Mouse (Mus musculus): ENCODE measurements around the gene Irf2. TPM values are rescaled to one million over a fixed set of nuclear protein-coding genes. Genes with fewer than 3 reads are reported as not detected.

Gene Irf2
- polyA plus RNA-seq, 1 experiment: 10.1 TPM

DNA sequence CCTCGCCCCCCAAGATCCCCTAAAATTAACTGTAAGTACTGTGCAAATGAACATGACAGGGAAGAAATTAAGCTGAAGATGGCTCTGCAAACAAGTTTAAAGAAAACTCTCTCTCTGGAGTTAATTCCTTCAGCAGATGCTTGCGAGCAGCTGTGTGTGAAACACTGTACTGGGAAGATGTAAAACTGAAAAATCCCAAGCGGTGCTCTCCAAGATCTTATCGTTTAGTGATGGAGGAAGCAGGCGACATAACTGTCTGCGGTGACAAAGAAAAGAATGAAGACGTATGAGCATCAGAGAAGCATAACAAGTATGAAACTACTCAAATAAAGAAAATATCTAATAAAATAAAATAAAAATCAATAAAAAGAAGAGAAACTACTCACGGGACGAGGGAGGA lies 18.1 kb downstream of the Irf2 start:
- H3K27me3 ChIP-seq (ENCODE audit: control insufficient read depth, insufficient read depth, low read length): no peaks in the 10 kb centered on the region
- TF ChIP-seq POLR2A (IDR thresholded peaks at IDR 0.05; ENCODE audit: control insufficient read depth, low read depth, low read length): no peak
- no peak overlapping the region for H3K27ac ChIP-seq (ENCODE audit: control insufficient read depth, insufficient read depth, low read depth, low read length)
- H3K4me3 ChIP-seq (ENCODE audit: control insufficient read depth, low read depth, low read length): no peak overlapping the region
- no peaks in the 10 kb centered on the region for H3K36me3 ChIP-seq (ENCODE audit: control insufficient read depth, insufficient read depth, low read length)
- H3K4me1 ChIP-seq (ENCODE audit: control insufficient read depth, insufficient read depth, low read length): no peaks in the 10 kb centered on the region

DNA sequence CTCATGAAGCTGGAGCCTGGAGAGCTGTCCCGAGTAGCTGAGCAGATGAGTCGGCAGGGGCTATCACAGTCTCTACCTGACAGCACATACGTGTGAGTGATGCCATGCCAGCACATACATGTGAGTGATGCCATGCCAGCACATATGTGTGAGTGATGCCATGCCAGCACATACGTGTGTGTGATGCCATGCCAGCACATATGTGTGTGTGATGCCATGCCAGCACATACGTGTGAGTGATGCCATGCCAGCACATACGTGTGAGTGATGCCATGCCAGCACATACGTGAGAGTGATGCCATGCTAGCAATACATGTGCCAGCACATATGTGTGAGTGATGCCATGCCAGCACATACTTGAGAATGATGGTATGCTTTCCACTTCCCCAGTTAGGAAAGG lies 18.6 kb downstream of the Irf2 start:
- H3K27me3 ChIP-seq (ENCODE audit: control insufficient read depth, insufficient read depth, low read length): no peaks in the 10 kb centered on the region
- no peaks in the 10 kb centered on the region for H3K36me3 ChIP-seq (ENCODE audit: control insufficient read depth, insufficient read depth, low read length)
- no peaks in the 10 kb centered on the region for H3K4me1 ChIP-seq (ENCODE audit: control insufficient read depth, insufficient read depth, low read length)
- no peak overlapping the region for H3K4me3 ChIP-seq (ENCODE audit: control insufficient read depth, low read depth, low read length)
- TF ChIP-seq CTCF (IDR thresholded peaks at IDR 0.05; ENCODE audit: control insufficient read depth, insufficient read depth, insufficient replicate concordance, low read depth, low read length) (no peak), POLR2A (IDR thresholded peaks at IDR 0.05; ENCODE audit: control insufficient read depth, low read depth, low read length) (no peak)
- no peak overlapping the region for H3K27ac ChIP-seq (ENCODE audit: control insufficient read depth, insufficient read depth, low read depth, low read length)

DNA sequence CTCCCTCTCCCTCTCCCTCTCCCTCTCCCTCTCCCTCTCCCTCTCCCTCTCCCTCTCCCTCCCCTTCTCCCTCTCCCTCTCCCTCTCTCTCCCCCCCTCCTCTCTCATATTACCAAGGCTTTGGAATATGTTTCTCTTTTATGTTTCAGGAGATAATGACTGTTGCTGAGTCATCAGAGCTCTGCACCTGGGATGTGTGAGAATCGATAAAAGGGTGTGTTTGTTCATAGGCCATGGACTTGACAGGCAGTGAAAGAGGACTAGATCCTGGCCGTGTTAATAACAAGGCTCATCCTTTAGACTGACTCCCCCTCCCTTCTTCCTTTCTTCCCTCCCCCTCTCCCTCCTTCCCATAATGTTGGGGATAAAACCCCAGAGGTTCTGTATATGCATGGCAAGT lies 19.1 kb downstream of the Irf2 start:
- H3K4me3 ChIP-seq (ENCODE audit: control insufficient read depth, low read depth, low read length): no peak overlapping the region
- TF ChIP-seq POLR2A (IDR thresholded peaks at IDR 0.05; ENCODE audit: control insufficient read depth, low read depth, low read length): no peak
- TF ChIP-seq CTCF (IDR thresholded peaks at IDR 0.05; ENCODE audit: control insufficient read depth, insufficient read depth, insufficient replicate concordance, low read depth, low read length): no peak
- no peaks in the 10 kb centered on the region for H3K36me3 ChIP-seq (ENCODE audit: control insufficient read depth, insufficient read depth, low read length)
- no peaks in the 10 kb centered on the region for H3K27me3 ChIP-seq (ENCODE audit: control insufficient read depth, insufficient read depth, low read length)
- no peak overlapping the region for H3K27ac ChIP-seq (ENCODE audit: control insufficient read depth, insufficient read depth, low read depth, low read length)
- H3K4me1 ChIP-seq (ENCODE audit: control insufficient read depth, insufficient read depth, low read length): no peaks in the 10 kb centered on the region

DNA sequence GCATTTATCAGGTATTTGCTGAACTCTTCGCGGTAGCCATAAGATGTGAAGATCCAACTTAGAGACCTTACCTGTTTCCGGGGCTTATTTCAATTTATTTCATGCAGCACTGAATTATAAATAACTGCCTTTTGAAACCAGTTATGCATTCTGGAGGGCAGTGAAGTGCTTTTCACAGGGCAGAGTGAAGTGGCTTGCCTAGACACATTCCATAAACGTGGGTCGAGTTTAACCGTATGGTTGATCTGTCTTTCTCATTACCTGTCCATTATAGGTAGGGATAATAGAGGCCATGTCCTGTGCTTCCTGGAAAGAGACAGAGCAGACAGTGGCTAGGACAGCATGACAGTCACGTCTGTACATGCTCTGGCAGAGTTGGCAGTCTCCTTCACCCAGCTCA lies 20.0 kb downstream of the Irf2 start:
- H3K27me3 ChIP-seq (ENCODE audit: control insufficient read depth, insufficient read depth, low read length): no peaks in the 10 kb centered on the region
- no peak overlapping the region for H3K4me3 ChIP-seq (ENCODE audit: control insufficient read depth, low read depth, low read length)
- H3K36me3 ChIP-seq (ENCODE audit: control insufficient read depth, insufficient read depth, low read length): no peaks in the 10 kb centered on the region
- no peak overlapping the region for H3K27ac ChIP-seq (ENCODE audit: control insufficient read depth, insufficient read depth, low read depth, low read length)
- TF ChIP-seq CTCF (IDR thresholded peaks at IDR 0.05; ENCODE audit: control insufficient read depth, insufficient read depth, insufficient replicate concordance, low read depth, low read length) (no peak), POLR2A (IDR thresholded peaks at IDR 0.05; ENCODE audit: control insufficient read depth, low read depth, low read length) (no peak)
- H3K4me1 ChIP-seq (ENCODE audit: control insufficient read depth, insufficient read depth, low read length): no peaks in the 10 kb centered on the region

DNA sequence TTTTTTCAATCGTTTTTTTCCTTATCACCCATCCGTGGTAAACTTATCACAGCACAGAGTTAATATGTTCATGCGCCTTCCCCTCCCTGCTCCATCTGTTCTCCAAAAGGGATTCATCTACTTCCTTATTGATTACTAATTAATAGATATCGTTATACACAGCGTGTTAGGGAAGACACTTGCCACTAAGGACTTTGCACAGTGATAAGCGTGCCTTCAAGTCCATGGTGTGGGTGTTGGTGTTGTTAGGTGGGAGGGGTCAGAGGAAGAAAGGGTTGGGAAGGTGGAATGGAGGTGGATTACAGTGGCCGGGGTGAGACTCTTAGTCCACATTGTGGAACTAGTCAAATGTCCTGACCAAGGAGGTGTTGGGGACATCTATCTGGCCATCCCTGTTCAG lies 21.2 kb downstream of the Irf2 start:
- H3K27me3 ChIP-seq (ENCODE audit: control insufficient read depth, insufficient read depth, low read length): no peaks in the 10 kb centered on the region
- H3K36me3 ChIP-seq (ENCODE audit: control insufficient read depth, insufficient read depth, low read length): no peaks in the 10 kb centered on the region
- no peaks in the 10 kb centered on the region for H3K4me1 ChIP-seq (ENCODE audit: control insufficient read depth, insufficient read depth, low read length)
- no peak for TF ChIP-seq POLR2A (IDR thresholded peaks at IDR 0.05; ENCODE audit: control insufficient read depth, low read depth, low read length)
- no peak overlapping the region for H3K27ac ChIP-seq (ENCODE audit: control insufficient read depth, insufficient read depth, low read depth, low read length)
- H3K4me3 ChIP-seq (ENCODE audit: control insufficient read depth, low read depth, low read length): no peak overlapping the region

DNA sequence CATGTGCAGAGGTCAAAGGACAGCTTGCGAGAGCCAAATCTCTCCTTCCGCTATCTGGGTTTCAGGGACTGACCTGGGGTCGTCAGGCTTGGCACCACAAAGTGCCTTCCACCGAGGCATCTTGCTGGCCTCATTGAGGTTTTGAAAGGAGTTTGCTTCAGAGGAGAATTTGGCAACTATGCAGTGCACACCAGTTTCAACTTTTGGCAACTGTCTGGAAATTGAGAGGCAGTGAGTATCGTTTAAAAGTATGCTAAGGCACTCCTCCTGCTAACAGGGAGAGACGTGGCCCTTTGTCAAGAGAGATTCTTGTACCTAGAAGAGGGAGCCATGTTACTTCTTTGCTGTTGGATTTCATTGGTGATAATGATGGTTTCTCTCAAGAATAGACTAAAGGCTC lies 21.9 kb downstream of the Irf2 start:
- H3K27ac ChIP-seq (ENCODE audit: control insufficient read depth, insufficient read depth, low read depth, low read length): no peak overlapping the region
- TF ChIP-seq POLR2A (IDR thresholded peaks at IDR 0.05; ENCODE audit: control insufficient read depth, low read depth, low read length) (no peak), CTCF (IDR thresholded peaks at IDR 0.05; ENCODE audit: control insufficient read depth, insufficient read depth, insufficient replicate concordance, low read depth, low read length) (no peak)
- no peaks in the 10 kb centered on the region for H3K27me3 ChIP-seq (ENCODE audit: control insufficient read depth, insufficient read depth, low read length)
- no peaks in the 10 kb centered on the region for H3K4me1 ChIP-seq (ENCODE audit: control insufficient read depth, insufficient read depth, low read length)
- no peak overlapping the region for H3K4me3 ChIP-seq (ENCODE audit: control insufficient read depth, low read depth, low read length)
- no peaks in the 10 kb centered on the region for H3K36me3 ChIP-seq (ENCODE audit: control insufficient read depth, insufficient read depth, low read length)

DNA sequence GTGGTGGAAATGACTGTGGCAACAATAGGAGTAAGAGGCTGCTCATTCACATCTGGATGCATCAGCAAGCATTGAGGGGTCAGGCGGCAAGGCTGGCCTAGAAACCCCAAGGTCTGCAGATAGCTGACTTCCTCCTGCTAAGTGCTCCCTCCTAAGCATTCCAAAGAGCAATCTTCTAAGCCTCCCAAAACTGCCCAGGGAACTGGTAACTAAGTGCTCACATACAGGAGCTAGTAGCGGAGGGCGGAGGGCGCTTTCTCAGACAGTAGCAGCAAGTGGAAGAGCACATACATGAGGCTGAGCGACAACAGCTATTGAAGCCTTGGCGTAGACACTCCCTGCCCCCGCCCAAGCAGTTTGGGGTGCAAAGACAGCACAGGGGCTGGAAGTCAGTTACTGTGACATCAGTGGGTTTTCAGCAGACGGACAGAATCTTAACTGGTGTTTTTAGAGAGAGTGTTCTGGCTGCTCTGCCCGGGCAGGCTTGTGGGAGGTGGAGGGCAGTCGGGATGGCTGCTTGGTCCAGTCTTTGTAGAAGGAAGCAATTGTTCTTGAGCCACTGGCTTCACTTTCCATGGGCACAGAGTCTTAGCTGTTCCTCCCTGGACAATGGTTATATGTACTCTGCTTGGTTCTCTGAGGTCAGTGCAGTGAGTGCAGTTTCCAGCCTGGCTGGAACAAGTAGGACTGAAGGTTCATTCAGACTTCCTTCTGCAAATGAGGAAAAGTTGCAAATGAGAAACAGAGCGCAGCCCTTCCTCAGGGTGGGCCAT lies 30.1 kb downstream of the Irf2 start:
- Histone ChIP-seq H3K27me3 (ENCODE audit: control insufficient read depth, insufficient read depth, low read length) (no peaks in the 10 kb centered on the region), H3K4me1 (ENCODE audit: control insufficient read depth, insufficient read depth, low read length) (peaks cover 3% of the 10 kb centered on the region; the same call in 1 of the 2 replicates), H3K4me3 (ENCODE audit: control insufficient read depth, low read depth, low read length) (no peak overlapping the region), H3K36me3 (ENCODE audit: control insufficient read depth, insufficient read depth, low read length) (no peaks in the 10 kb centered on the region), H3K27ac (ENCODE audit: control insufficient read depth, insufficient read depth, low read depth, low read length) (no peak overlapping the region)
- TF ChIP-seq CTCF (IDR thresholded peaks at IDR 0.05; ENCODE audit: control insufficient read depth, insufficient read depth, insufficient replicate concordance, low read depth, low read length): no peak
